Mouse (Mus musculus) embryo, embryonic 10 days (tissue): ENCODE measurements around the gene Kntc1.
"Not testable (repeated sequence)": the region's sequence is repeated elsewhere in the genome, so short reads cannot be mapped to it uniquely, and the experiment has no call there.

Source experiments
- DNase-seq: peaks from one replicate; pipeline ENCODE4 v3.0.0-alpha.2; 2015; ENCODE audit warnings: low spot score

Gene Kntc1

GRCm38 (mm10) chr5:123749065-123750064 lies at the start of gene Kntc1, which contains the start of gene Rsrc2:
Gene Kntc1, plus strand, starts transcription at chr5:123749716.
Gene Rsrc2, minus strand, starts transcription at chr5:123749414.
- DNase-seq, result peak; percentile 100

GRCm38 (mm10) chr5:123700625-123701024 lies 48.9 kb upstream of the Kntc1 start:
- DNase-seq, result no peak

- no peak for DNase-seq
These were observed 40.9 kb upstream of the Kntc1 start for GRCm38 (mm10) chr5:123708598-123708997.

- DNase-seq, result no peak
These were observed 39.9 kb upstream of the Kntc1 start for GRCm38 (mm10) chr5:123709571-123709970.

- no peak for DNase-seq
These were observed 35.7 kb upstream of the Kntc1 start for GRCm38 (mm10) chr5:123713782-123714181.

GRCm38 (mm10) chr5:123714622-123715021 lies 34.9 kb upstream of the Kntc1 start:
- DNase-seq, result no peak

GRCm38 (mm10) chr5:123720328-123721311 lies 28.9 kb upstream of the Kntc1 start, which contains the start of gene Zcchc8:
Gene Zcchc8, minus strand, starts transcription at chr5:123721100.
- DNase-seq, result peak; percentile 98

GRCm38 (mm10) chr5:123723816-123724215 lies 25.7 kb upstream of the Kntc1 start:
- not testable (repeated sequence) for DNase-seq

- no peak for DNase-seq
These were observed 18.5 kb upstream of the Kntc1 start for GRCm38 (mm10) chr5:123730981-123731380.

GRCm38 (mm10) chr5:123744358-123744757 lies 5.2 kb upstream of the Kntc1 start:
- no peak for DNase-seq

GRCm38 (mm10) chr5:123746253-123746652 lies 3.3 kb upstream of the Kntc1 start:
- DNase-seq, result no peak

GRCm38 (mm10) chr5:123747604-123748003 lies 1.9 kb upstream of the Kntc1 start:
- DNase-seq, result no peak

- peak; percentile 49 for DNase-seq
These were observed 1.0 kb upstream of the Kntc1 start for GRCm38 (mm10) chr5:123748339-123749064.

GRCm38 (mm10) chr5:123765506-123765905 lies 16.0 kb downstream of the Kntc1 start:
- no peak for DNase-seq

- not testable (repeated sequence) for DNase-seq
These were observed 16.9 kb downstream of the Kntc1 start for GRCm38 (mm10) chr5:123766455-123766854.

GRCm38 (mm10) chr5:123773441-123773840 lies 23.9 kb downstream of the Kntc1 start:
- no peak for DNase-seq

- DNase-seq, result no peak
These were observed 31.2 kb downstream of the Kntc1 start for GRCm38 (mm10) chr5:123780716-123781115.

GRCm38 (mm10) chr5:123781864-123782263 lies 32.3 kb downstream of the Kntc1 start:
- no peak for DNase-seq

- no peak for DNase-seq
These were observed 39.5 kb downstream of the Kntc1 start for GRCm38 (mm10) chr5:123788976-123789375.

GRCm38 (mm10) chr5:123793081-123793480 lies 43.6 kb downstream of the Kntc1 start:
- DNase-seq, result no peak

- no peak for DNase-seq
These were observed 56.8 kb downstream of the Kntc1 start for GRCm38 (mm10) chr5:123806334-123806733.
